Mouse (Mus musculus): ENCODE results near the gene Ctsll3. TPM values are rescaled to one million over a fixed set of nuclear protein-coding genes. Genes with fewer than 3 reads are reported as not detected.

Gene Ctsll3
- polyA plus RNA-seq, 1 experiment from 2014 or later, result not detected

DNA sequence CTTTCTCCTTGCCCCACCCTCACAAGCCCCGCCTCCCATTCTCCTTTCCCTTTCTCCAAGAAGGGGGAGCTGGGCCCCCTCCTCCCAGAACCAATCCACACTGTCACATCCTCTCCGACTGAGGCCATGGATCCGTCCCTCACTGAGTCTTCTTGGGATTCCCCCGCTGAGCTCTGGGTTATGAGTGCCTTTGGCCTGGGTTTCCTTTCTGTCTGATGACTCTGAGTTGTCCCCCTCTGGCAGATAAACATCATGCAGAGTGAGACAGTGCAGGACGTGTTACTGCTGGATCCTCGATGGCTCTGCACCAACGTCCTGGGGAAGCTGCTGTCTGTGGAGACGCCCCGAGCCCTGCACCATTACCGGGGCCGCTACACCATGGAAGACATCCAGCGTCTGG lies 42.3 kb downstream of the Ctsll3 start:
- H3K4me2 ChIP-seq (ENCODE audit: low read depth, low read length), result no peak overlapping the region
- no peaks in the 10 kb centered on the region for H3K4me1 ChIP-seq (ENCODE audit: control insufficient read depth, insufficient read depth, low read length)
- no peaks in the 10 kb centered on the region for H3K9me3 ChIP-seq (replicated peaks; ENCODE audit: control insufficient read depth, low read length)
- DNase-seq (ENCODE audit: low spot score), result no peak
- H3K4me3 ChIP-seq (ENCODE audit: low read depth, low read length), result no peak overlapping the region
- ATAC-seq (replicated peaks; ENCODE audit: insufficient number of reproducible peaks, low FRiP score, low TSS enrichment, low read depth), result no peak
- 95% methylated on average over 12 of the region's 12 CpGs for WGBS
- no peaks in the 10 kb centered on the region for H3K27me3 ChIP-seq (ENCODE audit: control insufficient read depth, insufficient read depth, low read length)
- H3K36me3 ChIP-seq (replicated peaks; ENCODE audit: control insufficient read depth, insufficient read depth, low read depth, low read length), result peaks cover 6% of the 10 kb centered on the region
- H3K9ac ChIP-seq (replicated peaks; ENCODE audit: low read length), result no peak overlapping the region
- no peak overlapping the region for H3K27ac ChIP-seq (replicated peaks; ENCODE audit: low read depth, low read length)

DNA sequence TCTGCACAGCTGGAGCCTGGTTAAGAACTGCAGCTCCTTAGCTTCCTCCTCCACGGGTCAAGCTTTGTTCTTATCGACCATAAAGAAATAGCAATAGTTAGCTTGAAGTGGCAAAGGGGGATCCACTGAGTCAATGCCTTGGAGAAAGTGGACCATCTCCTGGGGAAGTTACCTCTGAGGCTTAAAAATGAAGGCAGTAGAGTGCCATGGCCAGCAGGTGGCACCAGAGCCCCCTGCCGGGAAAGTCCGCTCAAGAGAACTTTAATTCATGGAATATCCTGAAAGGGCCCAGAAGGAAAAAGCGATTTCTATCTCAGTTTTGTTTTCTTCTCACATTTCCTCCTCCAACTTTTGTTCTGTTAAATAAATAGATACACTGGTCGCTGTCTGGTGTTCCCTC lies 43.5 kb downstream of the Ctsll3 start:
- Histone ChIP-seq H3K4me3 (ENCODE audit: low read depth, low read length) (no peak overlapping the region), H3K4me1 (ENCODE audit: control insufficient read depth, insufficient read depth, low read length) (no peaks in the 10 kb centered on the region), H3K9me3 (replicated peaks; ENCODE audit: control insufficient read depth, low read length) (no peaks in the 10 kb centered on the region), H3K27me3 (ENCODE audit: control insufficient read depth, insufficient read depth, low read length) (no peaks in the 10 kb centered on the region), H3K27ac (replicated peaks; ENCODE audit: low read depth, low read length) (no peak overlapping the region), H3K4me2 (ENCODE audit: low read depth, low read length) (no peak overlapping the region), H3K9ac (replicated peaks; ENCODE audit: low read length) (no peak overlapping the region), H3K36me3 (replicated peaks; ENCODE audit: control insufficient read depth, insufficient read depth, low read depth, low read length) (peaks cover 6% of the 10 kb centered on the region)
- DNase-seq (ENCODE audit: low spot score), result peak; percentile 69
- no peak for ATAC-seq (replicated peaks; ENCODE audit: insufficient number of reproducible peaks, low FRiP score, low TSS enrichment, low read depth)
- WGBS, result 46% methylated on average over 6 of the region's 6 CpGs

DNA sequence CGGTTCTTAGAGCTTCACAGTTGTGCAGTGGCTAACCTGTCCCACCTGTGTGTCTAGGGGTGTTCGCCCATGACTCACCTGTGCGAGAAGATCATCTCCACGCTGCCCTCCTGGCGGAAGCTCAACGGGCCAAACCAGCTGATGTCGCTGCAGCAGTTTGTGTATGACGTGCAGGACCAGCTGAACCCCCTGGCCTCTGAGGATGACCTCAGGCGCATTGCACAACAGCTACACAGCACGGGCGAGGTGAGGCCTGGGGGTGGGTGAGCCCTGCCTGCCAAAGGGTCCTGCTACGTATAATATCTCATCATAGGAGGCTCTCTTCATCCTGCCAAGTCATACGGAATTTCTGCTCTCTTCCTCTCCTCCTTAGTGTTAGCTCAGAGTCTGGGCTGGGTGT lies 45.4 kb downstream of the Ctsll3 start:
- Histone ChIP-seq H3K9me3 (replicated peaks; ENCODE audit: control insufficient read depth, low read length) (no peaks in the 10 kb centered on the region; the same call in 1 of the 2 replicates), H3K4me1 (ENCODE audit: control insufficient read depth, insufficient read depth, low read length) (no peaks in the 10 kb centered on the region), H3K4me2 (ENCODE audit: low read depth, low read length) (no peak overlapping the region), H3K27me3 (ENCODE audit: control insufficient read depth, insufficient read depth, low read length) (no peaks in the 10 kb centered on the region), H3K9ac (replicated peaks; ENCODE audit: low read length) (no peak overlapping the region), H3K27ac (replicated peaks; ENCODE audit: low read depth, low read length) (no peak overlapping the region), H3K36me3 (replicated peaks; ENCODE audit: control insufficient read depth, insufficient read depth, low read depth, low read length) (peaks cover 15% of the 10 kb centered on the region), H3K4me3 (ENCODE audit: low read depth, low read length) (no peak overlapping the region)
- ATAC-seq (replicated peaks; ENCODE audit: insufficient number of reproducible peaks, low FRiP score, low TSS enrichment, low read depth), result no peak
- 89% methylated on average over 13 of the region's 13 CpGs for WGBS
- no peak for DNase-seq (ENCODE audit: low spot score)

DNA sequence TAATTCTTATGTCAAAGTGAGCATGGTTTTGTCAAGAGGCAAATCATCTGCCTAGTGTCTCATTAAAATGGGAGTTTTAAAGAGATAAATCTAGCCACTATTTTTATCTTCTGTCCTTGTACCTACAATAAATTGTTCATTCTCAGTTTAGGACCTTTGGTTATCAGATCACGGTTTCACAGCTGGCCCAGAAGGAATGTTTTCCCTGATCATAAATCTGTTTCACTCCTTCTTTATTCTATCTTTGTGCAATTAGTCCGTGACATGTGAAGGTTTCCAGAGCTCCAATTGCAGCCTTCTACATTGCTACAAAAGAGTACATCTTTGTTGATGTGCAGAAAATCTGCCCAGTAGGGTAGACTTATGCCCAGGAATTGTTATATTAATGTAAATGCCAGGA lies 47.4 kb downstream of the Ctsll3 start:
- no peak for ATAC-seq (replicated peaks; ENCODE audit: insufficient number of reproducible peaks, low FRiP score, low TSS enrichment, low read depth)
- Histone ChIP-seq H3K4me1 (ENCODE audit: control insufficient read depth, insufficient read depth, low read length) (no peaks in the 10 kb centered on the region), H3K27me3 (ENCODE audit: control insufficient read depth, insufficient read depth, low read length) (no peaks in the 10 kb centered on the region), H3K4me2 (ENCODE audit: low read depth, low read length) (no peak overlapping the region), H3K9ac (replicated peaks; ENCODE audit: low read length) (no peak overlapping the region), H3K4me3 (ENCODE audit: low read depth, low read length) (no peak overlapping the region), H3K27ac (replicated peaks; ENCODE audit: low read depth, low read length) (no peak overlapping the region), H3K9me3 (replicated peaks; ENCODE audit: control insufficient read depth, low read length) (no peaks in the 10 kb centered on the region; the same call in 1 of the 2 replicates), H3K36me3 (replicated peaks; ENCODE audit: control insufficient read depth, insufficient read depth, low read depth, low read length) (peaks cover 16% of the 10 kb centered on the region)
- 86% methylated on average over 2 of the region's 2 CpGs for WGBS
- no peak for DNase-seq (ENCODE audit: low spot score)

DNA sequence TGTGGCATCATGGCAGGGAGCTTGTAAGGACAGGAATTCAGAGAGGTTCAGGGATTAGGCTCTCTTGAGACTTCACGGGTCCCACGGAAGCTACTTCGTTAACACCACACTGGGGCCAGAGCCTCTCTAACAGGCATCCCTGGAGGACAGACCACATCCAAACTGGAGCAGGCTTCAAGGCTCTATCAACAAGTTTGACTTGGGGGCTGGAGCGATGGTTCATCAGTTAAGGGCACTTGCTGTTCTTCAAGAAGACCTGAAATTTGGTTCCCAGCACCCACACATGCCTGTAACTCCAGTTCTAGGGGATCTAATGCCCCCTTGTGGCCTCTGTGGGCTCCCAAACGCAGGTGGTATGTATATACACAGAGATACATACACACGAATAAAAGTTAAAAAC lies 49.4 kb downstream of the Ctsll3 start:
- Histone ChIP-seq H3K27ac (replicated peaks; ENCODE audit: low read depth, low read length) (no peak overlapping the region), H3K27me3 (ENCODE audit: control insufficient read depth, insufficient read depth, low read length) (no peaks in the 10 kb centered on the region), H3K4me3 (ENCODE audit: low read depth, low read length) (no peak overlapping the region), H3K4me1 (ENCODE audit: control insufficient read depth, insufficient read depth, low read length) (no peaks in the 10 kb centered on the region), H3K9ac (replicated peaks; ENCODE audit: low read length) (no peak overlapping the region), H3K9me3 (replicated peaks; ENCODE audit: control insufficient read depth, low read length) (no peaks in the 10 kb centered on the region; the same call in 1 of the 2 replicates), H3K4me2 (ENCODE audit: low read depth, low read length) (no peak overlapping the region), H3K36me3 (replicated peaks; ENCODE audit: control insufficient read depth, insufficient read depth, low read depth, low read length) (peaks cover 16% of the 10 kb centered on the region)
- 96% methylated on average over 6 of the region's 6 CpGs for WGBS
- ATAC-seq (replicated peaks; ENCODE audit: insufficient number of reproducible peaks, low FRiP score, low TSS enrichment, low read depth), result no peak
- no peak for DNase-seq (ENCODE audit: low spot score)

DNA sequence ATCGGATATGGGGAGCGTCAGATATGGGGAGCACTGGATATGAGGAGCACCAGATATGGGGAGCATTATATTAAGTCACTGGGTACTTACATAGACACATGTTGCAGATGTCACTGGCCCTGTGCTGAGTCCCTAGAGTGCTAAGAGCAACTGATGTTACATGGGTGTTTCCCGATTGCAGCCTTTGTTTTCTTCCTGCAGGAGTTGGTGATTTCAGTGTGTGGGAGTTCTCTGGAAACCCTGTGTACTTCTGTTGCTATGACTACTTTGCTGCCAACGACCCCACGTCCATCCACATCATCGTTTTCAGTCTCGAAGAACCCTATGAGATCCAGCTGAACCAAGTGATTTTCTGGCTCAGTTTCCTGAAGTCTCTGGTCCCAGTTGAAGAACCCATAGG lies 51.7 kb downstream of the Ctsll3 start:
- no peak for ATAC-seq (replicated peaks; ENCODE audit: insufficient number of reproducible peaks, low FRiP score, low TSS enrichment, low read depth)
- Histone ChIP-seq H3K4me3 (ENCODE audit: low read depth, low read length) (no peak overlapping the region), H3K4me1 (ENCODE audit: control insufficient read depth, insufficient read depth, low read length) (no peaks in the 10 kb centered on the region), H3K27ac (replicated peaks; ENCODE audit: low read depth, low read length) (no peak overlapping the region), H3K4me2 (ENCODE audit: low read depth, low read length) (no peak overlapping the region), H3K9ac (replicated peaks; ENCODE audit: low read length) (no peak overlapping the region), H3K36me3 (replicated peaks; ENCODE audit: control insufficient read depth, insufficient read depth, low read depth, low read length) (peaks cover 16% of the 10 kb centered on the region), H3K27me3 (ENCODE audit: control insufficient read depth, insufficient read depth, low read length) (no peaks in the 10 kb centered on the region), H3K9me3 (replicated peaks; ENCODE audit: control insufficient read depth, low read length) (no peaks in the 10 kb centered on the region; the same call in 1 of the 2 replicates)
- WGBS, result 91% methylated on average over 7 of the region's 7 CpGs
- DNase-seq (ENCODE audit: low spot score), result no peak

DNA sequence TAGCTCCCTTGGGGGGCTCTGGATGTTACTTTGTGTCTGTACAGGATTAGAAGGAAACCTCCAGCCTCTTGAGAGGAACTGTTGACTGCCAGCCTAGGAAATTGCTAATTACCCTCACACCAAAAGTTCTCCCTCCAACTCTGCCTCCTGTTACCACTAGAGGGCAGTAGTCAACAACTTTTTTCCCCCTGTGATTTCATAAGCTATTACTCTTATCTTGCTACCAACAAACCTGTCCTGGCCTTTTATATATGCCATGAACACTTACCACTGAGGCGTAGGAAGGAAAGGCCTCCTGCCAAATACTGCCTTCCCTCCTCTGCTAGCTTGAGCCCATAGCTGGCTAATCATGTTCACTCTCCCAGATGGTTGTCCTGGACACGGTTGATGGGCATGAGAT lies 54.1 kb downstream of the Ctsll3 start:
- Histone ChIP-seq H3K9ac (replicated peaks; ENCODE audit: low read length) (no peak overlapping the region), H3K4me1 (ENCODE audit: control insufficient read depth, insufficient read depth, low read length) (no peaks in the 10 kb centered on the region), H3K9me3 (replicated peaks; ENCODE audit: control insufficient read depth, low read length) (no peaks in the 10 kb centered on the region; the same call in 1 of the 2 replicates), H3K4me2 (ENCODE audit: low read depth, low read length) (no peak overlapping the region), H3K36me3 (replicated peaks; ENCODE audit: control insufficient read depth, insufficient read depth, low read depth, low read length) (peaks cover 16% of the 10 kb centered on the region), H3K27me3 (ENCODE audit: control insufficient read depth, insufficient read depth, low read length) (no peaks in the 10 kb centered on the region), H3K27ac (replicated peaks; ENCODE audit: low read depth, low read length) (no peak overlapping the region), H3K4me3 (ENCODE audit: low read depth, low read length) (no peak overlapping the region)
- ATAC-seq (replicated peaks; ENCODE audit: insufficient number of reproducible peaks, low FRiP score, low TSS enrichment, low read depth) (no peak), DNase-seq (ENCODE audit: low spot score) (peak; percentile 35)
- WGBS, result 95% methylated on average over 2 of the region's 2 CpGs

Measured in embryonic facial prominence, embryonic 11.5 days (tissue).